Mouse (Mus musculus) liver (tissue): Measurements from ENCODE around the gene Svs1.
"Not testable (repeated sequence)": the region's sequence is repeated elsewhere in the genome, so short reads cannot be mapped to it uniquely, and the experiment has no call there.

Experiments
- DNase-seq: peaks from one replicate; pipeline ENCODE4 v3.0.0-alpha.2; 2020; ENCODE audit warnings: mixed read lengths

Gene Svs1

GRCm38 (mm10) chr6:48986444-48986990 is at the start of gene Svs1:
TSS of gene Svs1 (plus strand) at chr6:48986861.
- no peak for DNase-seq

GRCm38 (mm10) chr6:48949596-48949995 is 37.1 kb upstream of the Svs1 start:
- no peak for DNase-seq

- no peak for DNase-seq
Observed at GRCm38 (mm10) chr6:48950676-48951075, 36.0 kb upstream of the Svs1 start.

- no peak for DNase-seq
Observed at GRCm38 (mm10) chr6:48951630-48952029, 35.0 kb upstream of the Svs1 start.

- no peak for DNase-seq
Observed at GRCm38 (mm10) chr6:48953220-48953619, 33.4 kb upstream of the Svs1 start.

GRCm38 (mm10) chr6:48954211-48954610 is 32.5 kb upstream of the Svs1 start:
- DNase-seq: no peak

- DNase-seq: peak; percentile 42
Observed at GRCm38 (mm10) chr6:48954946-48955345, 31.7 kb upstream of the Svs1 start.

- no peak for DNase-seq
Observed at GRCm38 (mm10) chr6:48956785-48957184, 29.9 kb upstream of the Svs1 start.

GRCm38 (mm10) chr6:48958053-48958452 is 28.6 kb upstream of the Svs1 start:
- no peak for DNase-seq

GRCm38 (mm10) chr6:48959151-48959550 is 27.5 kb upstream of the Svs1 start:
- DNase-seq: not testable (repeated sequence)

- not testable (repeated sequence) for DNase-seq
Observed at GRCm38 (mm10) chr6:48966696-48967095, 20.0 kb upstream of the Svs1 start.

- no peak for DNase-seq
Observed at GRCm38 (mm10) chr6:48967868-48968267, 18.8 kb upstream of the Svs1 start.

GRCm38 (mm10) chr6:48974663-48975062 is 12.0 kb upstream of the Svs1 start, which contains the start of gene Doxl2:
TSS of gene Doxl2 (plus strand) at chr6:48974963.
- DNase-seq: no peak

GRCm38 (mm10) chr6:48979616-48980015 is 7.0 kb upstream of the Svs1 start:
- no peak for DNase-seq

- no peak for DNase-seq
Observed at GRCm38 (mm10) chr6:48982305-48982704, 4.4 kb upstream of the Svs1 start.

- no peak for DNase-seq
Observed at GRCm38 (mm10) chr6:48989971-48990370, 3.3 kb downstream of the Svs1 start.

- DNase-seq: no peak
Observed at GRCm38 (mm10) chr6:48991991-48992390, 5.3 kb downstream of the Svs1 start.

- DNase-seq: no peak
Observed at GRCm38 (mm10) chr6:48998186-48998585, 11.5 kb downstream of the Svs1 start.

GRCm38 (mm10) chr6:48998796-48999195 is 12.1 kb downstream of the Svs1 start:
- no peak for DNase-seq

- no peak for DNase-seq
Observed at GRCm38 (mm10) chr6:49003381-49003780, 16.7 kb downstream of the Svs1 start.

- peak; percentile 62 for DNase-seq
Observed at GRCm38 (mm10) chr6:49007981-49008380, 21.3 kb downstream of the Svs1 start.

GRCm38 (mm10) chr6:49008420-49009160 is 21.9 kb downstream of the Svs1 start:
- no peak for DNase-seq

GRCm38 (mm10) chr6:49009161-49009555 is 22.5 kb downstream of the Svs1 start:
- DNase-seq: no peak

GRCm38 (mm10) chr6:49009665-49010064 is 23.0 kb downstream of the Svs1 start:
- DNase-seq: no peak

- no peak for DNase-seq
Observed at GRCm38 (mm10) chr6:49011191-49011590, 24.5 kb downstream of the Svs1 start.
